Comparison of ENCODE assay signal across 8 mouse cellular contexts in the genomic region with DNA sequence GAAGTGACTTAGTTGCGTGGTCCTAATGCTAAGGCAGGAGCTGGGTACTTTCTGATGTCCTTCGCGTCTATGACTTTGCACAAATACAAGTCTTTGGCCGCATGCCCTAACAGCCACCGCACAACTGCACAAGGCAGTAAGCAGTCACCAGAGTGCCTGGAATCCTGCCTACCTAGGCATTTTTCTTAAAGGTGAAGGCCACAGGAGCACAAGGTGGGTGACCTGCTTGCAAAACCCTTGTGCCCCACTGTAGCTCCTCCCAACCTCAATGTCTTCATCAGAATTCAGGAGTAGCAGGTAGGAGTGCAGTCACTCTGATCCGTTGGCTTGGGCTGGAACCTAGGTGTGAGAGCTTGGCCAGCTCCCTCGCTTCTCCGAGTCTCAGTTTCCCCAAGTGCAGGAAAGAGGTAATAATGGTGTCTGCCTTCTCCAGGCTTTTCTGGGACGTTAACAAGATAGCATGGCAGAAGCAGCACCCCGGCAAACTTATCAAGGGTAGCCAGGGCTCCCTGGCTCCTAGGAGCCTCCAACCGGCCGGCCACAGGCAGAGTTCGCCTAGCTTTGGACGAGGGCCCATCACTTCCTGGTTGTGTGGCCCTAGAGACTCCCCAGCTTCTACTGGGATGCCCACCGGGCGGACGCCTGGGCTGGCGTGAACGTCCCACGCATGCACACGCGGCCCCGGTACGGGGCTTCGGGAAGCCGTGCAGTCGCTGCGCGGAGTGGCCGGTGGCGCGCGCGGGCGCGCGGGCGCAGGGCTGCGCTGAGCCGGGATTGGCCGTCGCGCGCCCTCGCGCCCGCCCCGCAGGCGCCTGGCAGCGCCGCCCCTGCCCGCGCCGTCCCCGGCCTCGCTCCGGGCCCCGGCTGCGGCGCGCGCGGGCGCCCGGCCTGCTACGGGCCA. TPM values are rescaled to one million over a fixed set of nuclear protein-coding genes. Genes with fewer than 3 reads are reported as not detected.
DNase-seq lines count a peak whose midpoint lies in the region; ATAC-seq and TF ChIP-seq lines count a peak whose summit lies in the region.

No protein-coding gene starts in this region.

- peak; percentile 76; the same call in 1 of the 2 replicates for TF ChIP-seq POLR2A in bone marrow, adult 2 months (IDR thresholded peaks at IDR 0.05; ENCODE audit: borderline replicate concordance, control insufficient read depth, low read depth, low read length)
- TF ChIP-seq POLR2A in embryonic fibroblast, embryonic 13.5 days (IDR thresholded peaks at IDR 0.05; ENCODE audit: low read depth, low read length), result peak; percentile 82
- peak; percentile 93 for TF ChIP-seq POLR2A in olfactory bulb, adult 2 months (IDR thresholded peaks at IDR 0.05; ENCODE audit: insufficient read depth, low read depth, low read length)

- peaks cover 76% of the 10 kb centered on the region for H3K4me1 ChIP-seq in E14TG2a.4 (replicated peaks; ENCODE audit: low read depth, low read length)
- peaks cover 13% of the 10 kb centered on the region for H3K4me1 ChIP-seq in bone marrow, adult 2 months (ENCODE audit: control insufficient read depth, insufficient read depth, low read length)
- H3K4me1 ChIP-seq in embryonic fibroblast, embryonic 13.5 days (ENCODE audit: control insufficient read depth, insufficient read depth, low read length), result peaks cover 15% of the 10 kb centered on the region; the same call in 1 of the 2 replicates
- H3K4me1 ChIP-seq in heart, embryonic 14.5 days (ENCODE audit: control insufficient read depth in 2 of 2, insufficient read depth in 2 of 2, low read length in 2 of 2), result peaks cover 10 to 37% of the 10 kb centered on the region in 2 experiments
- peaks cover 3% of the 10 kb centered on the region; the same call in 1 of the 2 replicates for H3K4me1 ChIP-seq in lung, embryonic 14.5 days (ENCODE audit: insufficient read depth)
- peaks cover 18% of the 10 kb centered on the region for H3K4me1 ChIP-seq in olfactory bulb, adult 2 months (ENCODE audit: control insufficient read depth, insufficient read depth, low read length)

- peaks cover 46% of the 10 kb centered on the region for H3K36me3 ChIP-seq in E14TG2a.4 (ENCODE audit: insufficient read depth, low read length)
- H3K36me3 ChIP-seq in heart, embryonic 14.5 days (ENCODE audit: control insufficient read depth, insufficient read depth, low read length), result peaks cover 31% of the 10 kb centered on the region
- peaks cover 30% of the 10 kb centered on the region for H3K36me3 ChIP-seq in lung, embryonic 14.5 days (ENCODE audit: insufficient read depth)

- peak overlapping the region; percentile 92 for H3K27ac ChIP-seq in bone marrow, adult 2 months (ENCODE audit: control insufficient read depth, insufficient read depth, low read depth, low read length, poor library complexity)
- H3K27ac ChIP-seq in embryonic fibroblast, embryonic 13.5 days (ENCODE audit: insufficient read depth, low read length), result peak overlapping the region; percentile 84
- H3K27ac ChIP-seq in heart, embryonic 14.5 days (replicated peaks in 1 of 2; ENCODE audit: control insufficient read depth in 1 of 2, insufficient read depth in 1 of 2, low read depth in 2 of 2, low read length in 2 of 2), result peak overlapping the region; percentile 78 to 91
- H3K27ac ChIP-seq in lung, embryonic 14.5 days (ENCODE audit: low read depth), result peak overlapping the region; percentile 88
- H3K27ac ChIP-seq in olfactory bulb, adult 2 months (ENCODE audit: insufficient read depth, low read depth, low read length), result peak overlapping the region; percentile 34

- peak overlapping the region; percentile 86 for H3K4me3 ChIP-seq in E14TG2a.4 (replicated peaks; ENCODE audit: low read length)
- peak overlapping the region; percentile 71 for H3K4me3 ChIP-seq in bone marrow, adult 2 months (replicated peaks; ENCODE audit: control insufficient read depth, low read depth, low read length)
- H3K4me3 ChIP-seq in embryonic fibroblast, embryonic 13.5 days (ENCODE audit: insufficient read depth, low read length), result peak overlapping the region; percentile 78
- H3K4me3 ChIP-seq in heart, embryonic 14.5 days (ENCODE audit: control insufficient read depth in 1 of 2, insufficient read depth in 1 of 2, low read depth in 1 of 2, low read length in 2 of 2), result peak overlapping the region; percentile 83 to 93
- H3K4me3 ChIP-seq in lung, embryonic 14.5 days (ENCODE audit: low read depth, low read length), result peak overlapping the region; percentile 88
- H3K4me3 ChIP-seq in olfactory bulb, adult 2 months (ENCODE audit: insufficient read depth, low read depth, low read length), result peak overlapping the region; percentile 63

- peak; percentile 87 for DNase-seq in kidney, postnatal 10 days
- peak; percentile 90 for DNase-seq in lung, embryonic 14.5 days
- DNase-seq in thymus, postnatal 36 days, result peak; percentile 72 to 83

- H3K9me3 ChIP-seq in E14TG2a.4 (ENCODE audit: low read length), result no peaks in the 10 kb centered on the region
- H3K9me3 ChIP-seq in heart, embryonic 14.5 days (ENCODE audit: control insufficient read depth, low read length), result no peaks in the 10 kb centered on the region
- H3K9me3 ChIP-seq in lung, embryonic 14.5 days (ENCODE audit: low read depth, low read length), result no peaks in the 10 kb centered on the region

- H3K27me3 ChIP-seq in E14TG2a.4 (ENCODE audit: insufficient read depth, low read length), result no peaks in the 10 kb centered on the region
- no peaks in the 10 kb centered on the region for H3K27me3 ChIP-seq in heart, embryonic 14.5 days (ENCODE audit: control insufficient read depth, insufficient read depth, low read length)
- no peaks in the 10 kb centered on the region for H3K27me3 ChIP-seq in lung, embryonic 14.5 days (ENCODE audit: insufficient read depth, low read length)

- ATAC-seq in heart, embryonic 14.5 days (ENCODE audit: insufficient number of reproducible peaks, insufficient read depth, low FRiP score, low read depth), result peak; percentile 84
- ATAC-seq in lung, embryonic 14.5 days (ENCODE audit: insufficient read depth), result peak; percentile 88

- peak overlapping the region; percentile 94 for H3K9ac ChIP-seq in heart, embryonic 14.5 days (ENCODE audit: low read length)
- H3K9ac ChIP-seq in lung, embryonic 14.5 days, result peak overlapping the region; percentile 87

- TF ChIP-seq CTCF in E14TG2a.4 (conservative IDR thresholded peaks at IDR 0.05; ENCODE audit: low read length), result no peak
- no peak for TF ChIP-seq CTCF in bone marrow, adult 2 months (IDR thresholded peaks at IDR 0.05; ENCODE audit: control insufficient read depth, insufficient read depth, low read length)
- no peak for TF ChIP-seq CTCF in embryonic fibroblast, embryonic 13.5 days (IDR thresholded peaks at IDR 0.05; ENCODE audit: borderline replicate concordance, insufficient read depth, low read length)
- TF ChIP-seq CTCF in lung, embryonic 14.5 days (IDR thresholded peaks at IDR 0.05; ENCODE audit: low read depth), result no peak
- no peak for TF ChIP-seq CTCF in olfactory bulb, adult 2 months (IDR thresholded peaks at IDR 0.05; ENCODE audit: insufficient read depth, low read depth, low read length)

- peak overlapping the region; percentile 89 for H3K4me2 ChIP-seq in heart, embryonic 14.5 days (ENCODE audit: low read length)
- H3K4me2 ChIP-seq in lung, embryonic 14.5 days, result peak overlapping the region; percentile 93

- 8% methylated on average over 66 of the region's 66 CpGs for WGBS in bone marrow, adult 2 months
- WGBS in heart, embryonic 14.5 days, result 4% methylated on average over 39 of the region's 66 CpGs
- 3% methylated on average over 65 of the region's 66 CpGs for WGBS in lung, embryonic 14.5 days
- WGBS in olfactory bulb, adult 2 months, result 16% methylated on average over 66 of the region's 66 CpGs

RNA-seq across cellular contexts. Expression of a gene that starts 5.2 kb away (rescaled TPM):
- polyA plus RNA-seq in bone marrow, adult 2 months (2011; ENCODE audit: insufficient read depth, insufficient read length, low replicate concordance, missing spikeins), result 100.0 and 137 TPM in 2 replicates
- polyA plus RNA-seq in embryonic fibroblast, embryonic 13.5 days (2011; ENCODE audit: insufficient read length, low read depth, missing spikeins), result 89.9 and 94.2 TPM in 2 replicates
- 86.6 and 87.8 TPM in 2 replicates for polyA plus RNA-seq in heart, embryonic 14.5 days (2014; fragmentation: Nextera tagmentation; extraction: Ambion mirVana)
- 87.7 and 97.5 TPM in 2 replicates for polyA plus RNA-seq in lung, embryonic 14.5 days (2014; fragmentation: Nextera tagmentation; extraction: Ambion mirVana)
- 371 TPM in 1 of 2 replicates, not detected in the other for polyA plus RNA-seq in olfactory bulb, adult 2 months (2012; ENCODE audit: insufficient read depth, insufficient read length, low replicate concordance, missing spikeins)

RNA-seq across cellular contexts. Expression of a gene that starts 19.1 kb away (rescaled TPM):
- polyA plus RNA-seq in bone marrow, adult 2 months (2011; ENCODE audit: insufficient read depth, insufficient read length, low replicate concordance, missing spikeins), result 26.5 and 50.4 TPM in 2 replicates
- polyA plus RNA-seq in embryonic fibroblast, embryonic 13.5 days (2011; ENCODE audit: insufficient read length, low read depth, missing spikeins), result 77.5 and 90.2 TPM in 2 replicates
- 67.3 and 68.1 TPM in 2 replicates for polyA plus RNA-seq in heart, embryonic 14.5 days (2014; fragmentation: Nextera tagmentation; extraction: Ambion mirVana)
- polyA plus RNA-seq in lung, embryonic 14.5 days (2014; fragmentation: Nextera tagmentation; extraction: Ambion mirVana), result 85.6 and 88.6 TPM in 2 replicates
- polyA plus RNA-seq in olfactory bulb, adult 2 months (2012; ENCODE audit: insufficient read depth, insufficient read length, low replicate concordance, missing spikeins), result 263 and 488 TPM in 2 replicates

RNA-seq across cellular contexts. Expression of a gene that starts 33.3 kb away (rescaled TPM):
- polyA plus RNA-seq in bone marrow, adult 2 months (2011; ENCODE audit: insufficient read depth, insufficient read length, low replicate concordance, missing spikeins), result 13.5 and 18.3 TPM in 2 replicates
- polyA plus RNA-seq in embryonic fibroblast, embryonic 13.5 days (2011; ENCODE audit: insufficient read length, low read depth, missing spikeins), result 12.2 and 13.8 TPM in 2 replicates
- polyA plus RNA-seq in heart, embryonic 14.5 days (2014; fragmentation: Nextera tagmentation; extraction: Ambion mirVana), result 14.0 and 17.1 TPM in 2 replicates
- polyA plus RNA-seq in lung, embryonic 14.5 days (2014; fragmentation: Nextera tagmentation; extraction: Ambion mirVana), result 28.7 and 29.2 TPM in 2 replicates
- polyA plus RNA-seq in olfactory bulb, adult 2 months (2012; ENCODE audit: insufficient read depth, insufficient read length, low replicate concordance, missing spikeins), result not detected in 2 replicates

RNA-seq across cellular contexts. Expression of a gene that starts 38.0 kb away (rescaled TPM):
- 12.7 and 24.2 TPM in 2 replicates for polyA plus RNA-seq in bone marrow, adult 2 months (2011; ENCODE audit: insufficient read depth, insufficient read length, low replicate concordance, missing spikeins)
- 11.1 and 12.1 TPM in 2 replicates for polyA plus RNA-seq in embryonic fibroblast, embryonic 13.5 days (2011; ENCODE audit: insufficient read length, low read depth, missing spikeins)
- 9.6 and 11.5 TPM in 2 replicates for polyA plus RNA-seq in heart, embryonic 14.5 days (2014; fragmentation: Nextera tagmentation; extraction: Ambion mirVana)
- polyA plus RNA-seq in lung, embryonic 14.5 days (2014; fragmentation: Nextera tagmentation; extraction: Ambion mirVana), result 10.7 and 10.8 TPM in 2 replicates
- not detected in 2 replicates for polyA plus RNA-seq in olfactory bulb, adult 2 months (2012; ENCODE audit: insufficient read depth, insufficient read length, low replicate concordance, missing spikeins)

Comparison
In these comparisons a context has a peak if more than half of its experiments do, and no peak if none do; other contexts are left out.
1. Peak in every context shown above with its lines: DNase-seq, ATAC-seq, H3K4me3 ChIP-seq and H3K27ac ChIP-seq.
2. H3K27ac ChIP-seq: peak in every context shown above with its lines; median percentile 92 in bone marrow, adult 2 months; 88 in lung, embryonic 14.5 days; 84 in heart, embryonic 14.5 days; 84 in embryonic fibroblast, embryonic 13.5 days; 34 in olfactory bulb, adult 2 months.
3. RNA of a gene that starts 33.3 kb away (polyA plus RNA-seq): 28.7 to 29.2 TPM in lung, embryonic 14.5 days, 13.5 to 18.3 TPM in bone marrow, adult 2 months, 14.0 to 17.1 TPM in heart, embryonic 14.5 days and 12.2 to 13.8 TPM in embryonic fibroblast, embryonic 13.5 days; not detected in olfactory bulb, adult 2 months; every median in the first group is over 10 times any median in the second.